Comparison of ENCODE assay signal across 8 mouse cellular contexts in genomic region chr19:31762411-31763245, GRCm38 (mm10). TPM values are rescaled to one million over a fixed set of nuclear protein-coding genes. Genes with fewer than 3 reads are reported as not detected.
DNase-seq lines count a peak whose midpoint lies in the region; ATAC-seq and TF ChIP-seq lines count a peak whose summit lies in the region.

No protein-coding gene starts in this region.

- H3K27ac ChIP-seq in ES-Bruce4 (ENCODE audit: insufficient read depth, low read length): no peak overlapping the region
- H3K27ac ChIP-seq in gastrocnemius, adult 2 months: peak overlapping the region; percentile 85
- H3K27ac ChIP-seq in hindbrain, embryonic 16.5 days (ENCODE audit: low read depth, low read length): no peak overlapping the region
- 0 out of 2 replicates have a peak overlapping the region, but pooled peaks have one; percentile 36 for H3K27ac ChIP-seq in liver, embryonic 12.5 days

- 1% methylated on average over 24 of the region's 24 CpGs for WGBS in hindbrain, embryonic 16.5 days
- under 1% methylated on average over 24 of the region's 24 CpGs for WGBS in liver, embryonic 12.5 days (ENCODE audit: insufficient replicate concordance)

- H3K9me3 ChIP-seq in ES-Bruce4 (replicated peaks; ENCODE audit: control insufficient read depth, insufficient read depth, low read length, poor library complexity, severe bottlenecking): no peaks in the 10 kb centered on the region
- H3K9me3 ChIP-seq in hindbrain, embryonic 16.5 days (ENCODE audit: control insufficient read depth, low read length): no peaks in the 10 kb centered on the region
- H3K9me3 ChIP-seq in liver, embryonic 12.5 days (replicated peaks): no peaks in the 10 kb centered on the region

- intact Hi-C loops in gastrocnemius, adult 2 months (cut with DNase I): loop anchor here (5.0 kb wide), 1 partner anchor 920 kb away; no protein-coding TSS in a partner anchor

- H3K4me1 ChIP-seq in ES-Bruce4 (ENCODE audit: control insufficient read depth, insufficient read depth, low read length): no peaks in the 10 kb centered on the region
- peaks cover 27% of the 10 kb centered on the region for H3K4me1 ChIP-seq in hindbrain, embryonic 16.5 days (ENCODE audit: control insufficient read depth, insufficient read depth, low read depth, low read length)
- H3K4me1 ChIP-seq in liver, embryonic 12.5 days: peaks cover 37% of the 10 kb centered on the region

- no peak for TF ChIP-seq EP300 in ES-Bruce4 (IDR thresholded peaks at IDR 0.05; ENCODE audit: insufficient read depth, low read depth, low read length)

- no peaks in the 10 kb centered on the region for H3K36me3 ChIP-seq in ES-Bruce4 (ENCODE audit: control insufficient read depth, insufficient read depth, low read length, poor library complexity, severe bottlenecking)
- no peaks in the 10 kb centered on the region for H3K36me3 ChIP-seq in hindbrain, embryonic 16.5 days (ENCODE audit: control insufficient read depth, insufficient read depth, low read length)
- H3K36me3 ChIP-seq in liver, embryonic 12.5 days: no peaks in the 10 kb centered on the region

- peaks cover 9% of the 10 kb centered on the region for H3K27me3 ChIP-seq in ES-Bruce4 (ENCODE audit: control insufficient read depth, insufficient read depth, low read length, poor library complexity, severe bottlenecking)
- peaks cover 11% of the 10 kb centered on the region; the same call in 1 of the 2 replicates for H3K27me3 ChIP-seq in hindbrain, embryonic 16.5 days (replicated peaks; ENCODE audit: control insufficient read depth, insufficient read depth, low read length)
- peaks cover 41% of the 10 kb centered on the region for H3K27me3 ChIP-seq in liver, embryonic 12.5 days (replicated peaks)

- no peak for TF ChIP-seq CTCF in ES-Bruce4 (IDR thresholded peaks at IDR 0.05; ENCODE audit: low read depth, low read length)
- TF ChIP-seq CTCF in gastrocnemius, adult 2 months (IDR thresholded peaks at IDR 0.05): no peak

- 0 out of 2 replicates have a peak, but pooled peaks have one; percentile 28 for ATAC-seq in hindbrain, embryonic 16.5 days
- ATAC-seq in liver, embryonic 12.5 days: peak; percentile 33; the same call in 1 of the 2 replicates

- peak; percentile 37 for DNase-seq in adrenal gland, postnatal 14 days
- peak; percentile 56 for DNase-seq in gastrocnemius, adult 2 months
- peak; percentile 80 for DNase-seq in neural tube, embryonic 10.5 days (ENCODE audit: extremely low spot score, low spot score)
- no peak for DNase-seq in left cerebral cortex, adult 9 months (ENCODE audit: low spot score in 2 of 2)
- no peak for DNase-seq in thymus, postnatal 0 days (ENCODE audit: low spot score)

- peak overlapping the region; percentile 87 for H3K4me3 ChIP-seq in ES-Bruce4 (ENCODE audit: low read depth, low read length)
- peak overlapping the region; percentile 89 for H3K4me3 ChIP-seq in gastrocnemius, adult 2 months
- peak overlapping the region; percentile 58 for H3K4me3 ChIP-seq in hindbrain, embryonic 16.5 days (ENCODE audit: low read length)
- H3K4me3 ChIP-seq in liver, embryonic 12.5 days: peak overlapping the region; percentile 65

- 0 out of 2 replicates have a peak overlapping the region, but pooled peaks have one; percentile 8 for H3K9ac ChIP-seq in ES-Bruce4 (ENCODE audit: low read depth, poor library complexity, severe bottlenecking)
- H3K9ac ChIP-seq in hindbrain, embryonic 16.5 days (ENCODE audit: low read depth, low read length): peak overlapping the region; percentile 51
- peak overlapping the region; percentile 63 for H3K9ac ChIP-seq in liver, embryonic 12.5 days

- no peak for TF ChIP-seq POLR2A in ES-Bruce4 (IDR thresholded peaks at IDR 0.05; ENCODE audit: insufficient read depth, low read length)

- H3K4me2 ChIP-seq in hindbrain, embryonic 16.5 days (ENCODE audit: low read length): peak overlapping the region; percentile 99
- peak overlapping the region; percentile 88 for H3K4me2 ChIP-seq in liver, embryonic 12.5 days

RNA-seq across cellular contexts. Expression of gene Prkg1, which starts 2.2 kb away (rescaled TPM):
- 0.46 and 0.61 TPM in 2 replicates for polyA plus RNA-seq in ES-Bruce4 (2011; ENCODE audit: insufficient read depth, insufficient read length, low read depth, missing spikeins)
- total RNA-seq in adrenal gland, postnatal 14 days (2021): 8.0 and 8.8 TPM in 2 replicates
- total RNA-seq in gastrocnemius, adult 2 months (2021): 10 to 100 TPM; 22.5 to 37.7 TPM
- 4.8 and 5.1 TPM in 2 replicates for polyA plus RNA-seq in hindbrain, embryonic 16.5 days (2015; fragmentation: Nextera tagmentation; extraction: Ambion mirVana)
- 1.4 and 1.6 TPM in 2 replicates for polyA plus RNA-seq in liver, embryonic 12.5 days (2016; fragmentation: Nextera tagmentation; extraction: Ambion mirVana)
- 0.27 TPM in 2 replicates for polyA plus RNA-seq in thymus, postnatal 0 days (2015; fragmentation: Nextera tagmentation; extraction: Ambion mirVana)

Comparison
In these comparisons a context has a peak if more than half of its experiments do, and no peak if none do; other contexts are left out.
1. H3K27ac ChIP-seq: peak in gastrocnemius, adult 2 months (single experiment) and liver, embryonic 12.5 days (single experiment); none in ES-Bruce4 (single experiment) and hindbrain, embryonic 16.5 days (single experiment).
2. H3K9ac ChIP-seq: peak in every context shown above with its lines; median percentile 63 in liver, embryonic 12.5 days; 51 in hindbrain, embryonic 16.5 days; 8 in ES-Bruce4.
3. DNase-seq: peak in adrenal gland, postnatal 14 days (single experiment), gastrocnemius, adult 2 months (single experiment) and neural tube, embryonic 10.5 days (single experiment); none in left cerebral cortex, adult 9 months (0 of 2) and thymus, postnatal 0 days (single experiment).
4. Peak in every context shown above with its lines, with median percentiles within 50 percentile points of each other: H3K4me3 ChIP-seq.